In the genomic region with DNA sequence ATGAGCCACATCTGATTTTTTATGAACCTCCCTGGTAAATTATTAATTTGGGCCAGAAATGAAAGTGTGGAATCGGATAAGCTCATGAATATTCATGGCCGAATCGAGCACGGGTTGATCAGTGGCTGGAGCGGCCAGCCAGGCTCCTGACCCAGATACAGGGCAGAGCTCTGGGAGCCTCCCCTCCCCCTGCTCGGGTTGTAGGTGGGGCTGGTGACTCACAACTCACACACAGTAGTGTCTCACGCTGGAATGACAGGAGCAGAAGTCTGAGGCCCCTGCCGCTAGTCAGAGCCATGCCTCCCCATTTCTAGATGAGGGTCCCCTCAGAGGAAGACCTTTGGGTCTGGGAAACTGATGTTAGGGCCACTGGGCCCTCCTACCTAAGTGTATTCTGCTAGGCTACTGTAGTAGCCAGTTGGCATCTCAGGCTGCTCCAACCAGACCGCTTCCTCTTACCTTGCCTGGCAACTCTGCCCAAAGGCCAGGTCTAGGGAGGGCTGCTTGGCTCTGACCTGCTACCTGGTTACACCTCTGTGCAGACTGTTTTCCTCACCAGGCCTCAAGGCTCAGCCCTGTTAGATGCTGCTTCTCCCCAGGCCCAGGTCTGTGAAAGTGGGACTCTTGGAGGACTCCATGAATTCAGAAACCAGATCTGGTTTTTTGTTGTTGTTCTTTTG, we compare ENCODE assay signal across 8 mouse cellular contexts.
DNase-seq lines count a peak whose midpoint lies in the region; ATAC-seq and TF ChIP-seq lines count a peak whose summit lies in the region.

No protein-coding gene starts in this region.

- no peak for TF ChIP-seq EP300 in heart, postnatal 0 days (IDR thresholded peaks at IDR 0.05; ENCODE audit: low read depth)

- DNase-seq in Muller cell, postnatal 12 days (ENCODE audit: inconsistent ontology term), result peak; percentile 98
- peak; percentile 95 for DNase-seq in adrenal gland, postnatal 14 days
- DNase-seq in heart, postnatal 0 days (ENCODE audit: low spot score), result peak; percentile 80
- DNase-seq in kidney, postnatal 25 days, result peak; percentile 89 to 96
- peak; percentile 93 for DNase-seq in midbrain, embryonic 11.5 days (ENCODE audit: low spot score, missing footprints)
- peak; percentile 77 to 79 for DNase-seq in urinary bladder, postnatal 4 days (ENCODE audit: low spot score in 2 of 2)
- no peak for DNase-seq in thymus, postnatal 4 days

- peak overlapping the region; percentile 77 for H3K27ac ChIP-seq in heart, postnatal 0 days (ENCODE audit: low read depth)
- H3K27ac ChIP-seq in midbrain, embryonic 11.5 days (ENCODE audit: low read depth, low read length), result peak overlapping the region; percentile 71

- H3K4me3 ChIP-seq in erythroblast, embryonic 14.5 days (replicated peaks), result peak overlapping the region; percentile 64
- peak overlapping the region; percentile 18 for H3K4me3 ChIP-seq in heart, postnatal 0 days (ENCODE audit: low read depth, low read length)
- 0 out of 2 replicates have a peak overlapping the region, but pooled peaks have one; percentile 11 for H3K4me3 ChIP-seq in midbrain, embryonic 11.5 days (ENCODE audit: low read depth, low read length)

- peaks cover 97% of the 10 kb centered on the region for H3K4me1 ChIP-seq in erythroblast, embryonic 14.5 days (ENCODE audit: control insufficient read depth)
- H3K4me1 ChIP-seq in heart, postnatal 0 days (ENCODE audit: control insufficient read depth, insufficient read depth), result peaks cover 55% of the 10 kb centered on the region
- peaks cover 85% of the 10 kb centered on the region for H3K4me1 ChIP-seq in midbrain, embryonic 11.5 days (ENCODE audit: control insufficient read depth, insufficient read depth, low read length)

- no peak for TF ChIP-seq CTCF in heart, postnatal 0 days (IDR thresholded peaks at IDR 0.05; ENCODE audit: low read depth)

- H3K36me3 ChIP-seq in erythroblast, embryonic 14.5 days (ENCODE audit: control insufficient read depth), result peaks cover 89% of the 10 kb centered on the region
- H3K36me3 ChIP-seq in heart, postnatal 0 days (replicated peaks; ENCODE audit: control insufficient read depth, insufficient read depth, low read length), result no peaks in the 10 kb centered on the region
- no peaks in the 10 kb centered on the region for H3K36me3 ChIP-seq in midbrain, embryonic 11.5 days (ENCODE audit: control insufficient read depth, insufficient read depth, low read length)

- 22% methylated on average over 9 of the region's 9 CpGs for WGBS in heart, postnatal 0 days
- WGBS in midbrain, embryonic 11.5 days, result 13% methylated on average over 9 of the region's 9 CpGs

- H3K9me3 ChIP-seq in erythroblast, embryonic 14.5 days (ENCODE audit: control insufficient read depth, low read length), result no peaks in the 10 kb centered on the region
- H3K9me3 ChIP-seq in heart, postnatal 0 days (replicated peaks; ENCODE audit: control insufficient read depth, low read length), result no peaks in the 10 kb centered on the region
- H3K9me3 ChIP-seq in midbrain, embryonic 11.5 days (ENCODE audit: control insufficient read depth, low read length), result no peaks in the 10 kb centered on the region

- H3K9ac ChIP-seq in heart, postnatal 0 days (replicated peaks; ENCODE audit: low read depth, low read length), result 0 out of 2 replicates have a peak overlapping the region, but pooled peaks have one; percentile 47
- H3K9ac ChIP-seq in midbrain, embryonic 11.5 days (ENCODE audit: low read length), result 0 out of 2 replicates have a peak overlapping the region, but pooled peaks have one; percentile 17

- peak overlapping the region; percentile 47 for H3K4me2 ChIP-seq in heart, postnatal 0 days (ENCODE audit: low read depth, low read length)
- H3K4me2 ChIP-seq in midbrain, embryonic 11.5 days, result peak overlapping the region; percentile 42

- ATAC-seq in heart, postnatal 0 days (ENCODE audit: insufficient read depth, low read depth), result peak; percentile 78
- ATAC-seq in midbrain, embryonic 11.5 days (ENCODE audit: low FRiP score), result peak; percentile 61; the same call in 1 of the 2 replicates

- H3K27me3 ChIP-seq in erythroblast, embryonic 14.5 days (ENCODE audit: control insufficient read depth), result no peaks in the 10 kb centered on the region
- H3K27me3 ChIP-seq in heart, postnatal 0 days (ENCODE audit: control insufficient read depth, insufficient read depth, low read length), result no peaks in the 10 kb centered on the region
- peaks cover 26% of the 10 kb centered on the region; the same call in 1 of the 2 replicates for H3K27me3 ChIP-seq in midbrain, embryonic 11.5 days (ENCODE audit: control insufficient read depth, insufficient read depth, low read length)

Comparison
In these comparisons a context has a peak if more than half of its experiments do, and no peak if none do; other contexts are left out.
1. H3K4me3 ChIP-seq: peak in every context shown above with its lines; median percentile 64 in erythroblast, embryonic 14.5 days; 18 in heart, postnatal 0 days; 11 in midbrain, embryonic 11.5 days.